Mouse (Mus musculus) spleen, adult 10 weeks (tissue): ENCODE measurements around the gene Plpp2. TPM values are rescaled to one million over a fixed set of nuclear protein-coding genes. Genes with fewer than 3 reads are reported as not detected.

Experiments used
- polyA plus RNA-seq: library from polyadenylated mRNA; stranded (reverse); fragments of 350-450 nt; fragmentation: Illumina TruSeq; extraction: RNeasy Lipid Tissue Mini Kit (QIAGEN cat#74804); gene quantifications from one replicate; pipeline ENCODE4 v1.2.3, GENCODE M21; 2015; ENCODE audit warnings: low replicate concordance; ENCODE audit not compliant: insufficient read depth

Plpp2 gene
- polyA plus RNA-seq, result 3.2 TPM

DNA sequence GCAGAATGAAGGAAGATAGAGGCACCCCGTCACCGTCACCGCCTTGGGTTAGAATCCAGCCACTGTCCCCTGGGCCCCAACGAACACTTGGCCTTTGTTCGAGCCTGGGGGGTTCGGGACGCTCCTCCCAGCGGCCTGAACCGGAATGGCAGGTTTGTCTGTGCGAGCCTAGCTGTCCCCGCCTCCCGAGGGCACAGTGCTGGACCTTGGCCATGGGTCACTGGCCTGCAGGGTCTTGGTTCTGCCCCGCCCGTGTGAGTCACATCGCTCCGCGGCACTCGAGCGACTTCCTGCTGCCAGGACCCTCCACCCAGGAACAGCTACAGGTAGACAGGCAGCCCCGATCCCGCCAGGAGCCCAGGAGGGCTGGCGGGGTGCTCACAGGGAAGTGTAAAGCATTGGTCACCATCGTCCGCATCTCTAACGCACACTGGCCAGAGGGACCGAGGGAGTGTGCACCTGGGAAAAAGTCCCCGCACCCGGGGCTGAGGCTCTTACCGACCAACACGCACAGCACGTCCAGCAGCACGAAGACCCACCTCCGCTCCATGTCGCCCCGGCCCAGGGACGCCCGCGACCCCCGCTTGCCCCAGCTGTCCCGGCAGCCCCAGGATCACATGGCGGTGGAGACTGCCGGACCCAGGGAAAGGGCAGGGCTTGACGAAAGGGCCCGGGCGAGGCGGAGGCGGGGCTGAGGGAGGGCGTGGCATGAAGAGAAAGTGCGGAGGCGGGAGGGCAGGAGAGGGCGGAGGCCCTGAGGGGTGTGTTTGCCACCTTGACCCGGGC, at the start of gene Plpp2:
TSS of gene Plpp2 (minus strand) at position 671 of the 786 bp plus-strand sequence.

DNA sequence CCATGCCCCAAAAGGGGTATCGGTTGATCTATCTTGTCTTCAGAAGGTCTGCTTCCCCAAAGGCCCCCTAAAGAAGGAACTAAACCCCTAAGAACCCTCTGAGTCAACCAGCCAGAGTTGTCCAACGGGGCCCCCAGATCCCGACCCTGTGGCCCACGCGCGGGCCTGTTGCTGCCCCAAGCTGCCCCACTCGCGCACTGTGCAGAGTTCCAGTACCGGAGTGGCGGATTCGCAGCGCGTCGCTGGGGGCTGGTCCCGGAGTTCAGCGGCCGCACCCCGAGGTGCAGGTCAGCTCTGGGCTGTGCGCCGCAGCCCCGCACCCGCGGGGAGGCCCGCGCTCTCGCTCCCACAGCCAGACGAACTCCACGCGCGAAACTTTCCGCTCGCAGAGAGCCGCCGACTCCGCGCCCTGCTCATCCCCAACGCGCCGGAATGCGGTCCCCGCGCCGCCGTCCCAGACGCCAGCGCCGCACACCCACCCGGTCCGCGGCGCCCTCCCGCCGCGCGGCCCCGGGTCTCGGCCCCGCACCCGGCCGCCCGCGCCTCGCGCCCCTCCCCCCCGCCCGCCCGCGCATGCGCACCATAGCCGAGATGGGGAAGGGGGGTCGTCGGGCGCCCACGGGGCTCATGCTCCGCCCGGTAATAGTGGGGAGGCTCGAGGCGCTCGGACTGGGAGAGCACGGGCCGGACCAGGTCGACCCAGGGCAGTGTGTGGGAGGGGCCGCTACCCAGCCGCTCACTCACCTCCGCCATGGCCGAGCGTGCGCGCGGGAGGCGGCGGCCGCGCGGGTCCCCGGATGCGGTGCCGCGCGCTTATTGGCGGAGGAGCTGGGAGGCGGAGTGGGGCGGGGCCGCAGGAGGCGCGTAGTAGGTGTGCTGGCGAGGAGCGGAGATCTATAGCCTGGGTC, 21.0 kb upstream of the Plpp2 start, which contains the start of gene Mier2:
TSS of gene Mier2 (minus strand) at position 870 of the 908 bp plus-strand sequence.

Other genes with a start within 250 kb of the Plpp2 start
- not detected for gene Vmn2r82, start 177.3 kb downstream of the Plpp2 start, polyA plus RNA-seq
- gene Vmn2r83, start 65.1 kb downstream of the Plpp2 start, polyA plus RNA-seq, result not detected
- gene Mier2, start 21.4 kb upstream of the Plpp2 start, polyA plus RNA-seq, result 11.8 TPM
- not detected for gene Theg, start 53.5 kb upstream of the Plpp2 start, polyA plus RNA-seq
- gene C2cd4c, start 80.2 kb upstream of the Plpp2 start, polyA plus RNA-seq, result not detected
- gene Shc2, start 104.1 kb upstream of the Plpp2 start, polyA plus RNA-seq, result 0.62 TPM
- gene Odf3l2, start 111.9 kb upstream of the Plpp2 start, polyA plus RNA-seq, result not detected
- gene Madcam1, start 130.8 kb upstream of the Plpp2 start, polyA plus RNA-seq, result 8.2 TPM
- gene Tpgs1, start 135.6 kb upstream of the Plpp2 start, polyA plus RNA-seq, result 6.4 TPM
- 43.0 TPM for gene Cdc34, start 148.4 kb upstream of the Plpp2 start, polyA plus RNA-seq
- gene Gzmm, start 155.2 kb upstream of the Plpp2 start, polyA plus RNA-seq, result 1.5 TPM
- 159 TPM for gene Bsg, start 170.7 kb upstream of the Plpp2 start, polyA plus RNA-seq
- not detected for gene Hcn2, start 182.8 kb upstream of the Plpp2 start, polyA plus RNA-seq
- 16.0 TPM for gene Polrmt, start 212.8 kb upstream of the Plpp2 start, polyA plus RNA-seq
- not detected for gene Fgf22, start 221.3 kb upstream of the Plpp2 start, polyA plus RNA-seq
- gene Rnf126, start 233.2 kb upstream of the Plpp2 start, polyA plus RNA-seq, result 5.5 TPM
- gene Fstl3, start 243.5 kb upstream of the Plpp2 start, polyA plus RNA-seq, result 1.2 TPM